Mouse (Mus musculus) WW6 (cell line): ENCODE results near the gene Osbpl3.

Experiments used
- DNase-seq: peaks from one replicate; pipeline ENCODE4 v3.0.0-alpha.2; 2013; ENCODE audit warnings: low read depth, low spot score

Gene Osbpl3

DNA sequence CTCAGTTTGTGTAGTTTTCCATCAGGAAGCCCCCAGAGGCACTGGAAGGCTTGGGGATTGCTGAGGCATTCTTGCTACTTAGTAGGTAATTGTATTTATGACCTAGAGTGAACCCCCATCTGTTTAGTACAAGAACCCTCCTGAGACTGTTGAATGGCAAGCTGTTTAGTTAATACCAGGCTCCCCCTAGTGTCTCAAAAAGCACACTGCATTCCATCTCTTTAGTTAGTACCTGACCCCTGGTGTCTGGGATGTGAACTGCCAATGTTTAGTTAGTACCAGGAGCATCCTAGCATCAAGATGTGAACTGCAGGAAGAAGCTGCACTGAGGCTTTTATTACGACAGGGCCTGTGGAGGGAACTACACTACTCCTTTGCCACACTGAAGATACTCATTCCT, 161.9 kb downstream of the Osbpl3 start:
- peak; percentile 70 for DNase-seq

DNA sequence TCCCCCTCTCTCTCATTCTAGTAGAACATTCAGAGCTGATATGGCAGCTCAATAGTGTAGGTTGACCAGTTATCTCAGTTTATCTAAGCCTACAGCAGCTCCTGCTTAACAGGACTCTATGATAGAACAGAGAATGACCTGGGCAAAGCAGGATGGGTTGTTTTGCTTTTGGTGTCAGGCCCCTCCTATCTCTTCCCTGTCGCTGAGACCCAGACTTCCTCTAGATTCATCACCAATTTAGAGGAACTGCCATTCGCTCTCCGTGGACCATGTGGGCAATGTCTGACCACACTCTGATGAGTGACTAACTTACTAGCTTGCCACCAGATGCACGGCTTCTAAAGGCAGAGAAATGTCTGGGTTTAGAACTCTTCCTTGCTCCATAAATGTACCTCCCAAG, 164.4 kb downstream of the Osbpl3 start:
- no peak for DNase-seq

DNA sequence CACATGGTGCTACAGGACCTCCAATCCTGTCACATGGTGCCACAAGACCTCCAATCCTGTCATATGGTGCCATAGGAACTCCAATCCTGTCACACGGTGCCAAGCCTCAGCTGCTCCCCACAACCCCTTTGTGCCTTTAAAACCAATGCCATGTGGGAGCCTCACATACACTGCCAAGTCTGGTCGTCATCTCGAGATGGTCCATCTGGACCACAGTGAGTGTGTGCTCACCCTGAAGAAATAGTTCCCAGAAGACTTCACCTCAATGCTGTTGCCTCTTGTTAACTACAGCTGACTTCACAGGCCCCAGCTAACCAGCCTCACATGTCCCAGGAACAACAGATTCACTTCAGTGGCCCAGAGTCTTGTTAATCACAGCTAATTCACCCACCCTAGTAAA, 169.1 kb downstream of the Osbpl3 start:
- DNase-seq, result no peak

DNA sequence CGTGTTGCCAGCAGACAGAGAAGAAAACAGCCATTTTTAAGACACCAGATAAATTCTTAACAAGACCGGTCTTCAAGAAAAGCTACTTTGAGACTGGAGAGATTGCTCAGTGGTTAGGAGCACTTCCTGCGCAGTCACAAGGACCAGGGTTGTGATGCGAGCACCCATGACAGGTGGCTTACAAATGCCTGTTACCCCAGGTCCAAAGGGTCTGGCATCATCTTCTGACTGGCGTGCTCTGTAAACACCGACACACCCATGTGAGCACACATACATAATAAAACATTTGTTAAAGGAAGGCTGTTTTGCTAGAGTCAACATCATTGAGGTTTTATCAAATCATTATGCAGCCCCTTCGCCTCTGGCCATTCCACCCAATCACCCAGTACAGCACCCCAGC, 176.4 kb downstream of the Osbpl3 start:
- DNase-seq, result no peak

GRCm38 (mm10) chr6:50273947-50274346, 182.1 kb downstream of the Osbpl3 start:
- DNase-seq, result no peak

DNA sequence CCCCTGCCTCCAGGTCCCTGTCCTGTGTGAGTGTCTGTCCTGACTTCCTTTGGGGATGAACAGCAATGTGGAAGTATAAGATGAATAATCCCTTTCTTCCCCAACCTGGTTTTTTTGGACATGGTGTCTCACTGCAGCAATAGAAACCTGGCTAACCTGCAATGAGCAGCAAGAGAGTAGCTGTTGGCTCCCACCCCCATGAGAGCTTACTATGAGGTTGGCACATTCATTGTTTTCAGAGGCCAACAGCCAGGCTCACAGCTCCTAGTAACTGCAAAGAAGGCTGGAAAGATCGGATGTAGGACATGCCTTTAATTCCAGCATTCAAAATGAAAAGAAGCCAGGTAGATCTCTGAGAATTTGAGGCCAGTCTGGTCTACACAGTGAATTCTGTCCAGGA, 182.6 kb downstream of the Osbpl3 start:
- DNase-seq, result no peak

GRCm38 (mm10) chr6:50263670-50264069, 192.3 kb downstream of the Osbpl3 start, which contains the start of gene Gsdme:
TSS of gene Gsdme (minus strand) at chr6:50263862.
- no peak for DNase-seq

- DNase-seq, result no peak
These were observed 193.7 kb downstream of the Osbpl3 start for GRCm38 (mm10) chr6:50262310-50262709.

- no peak for DNase-seq
These were observed 194.1 kb downstream of the Osbpl3 start for GRCm38 (mm10) chr6:50261922-50262261.

DNA sequence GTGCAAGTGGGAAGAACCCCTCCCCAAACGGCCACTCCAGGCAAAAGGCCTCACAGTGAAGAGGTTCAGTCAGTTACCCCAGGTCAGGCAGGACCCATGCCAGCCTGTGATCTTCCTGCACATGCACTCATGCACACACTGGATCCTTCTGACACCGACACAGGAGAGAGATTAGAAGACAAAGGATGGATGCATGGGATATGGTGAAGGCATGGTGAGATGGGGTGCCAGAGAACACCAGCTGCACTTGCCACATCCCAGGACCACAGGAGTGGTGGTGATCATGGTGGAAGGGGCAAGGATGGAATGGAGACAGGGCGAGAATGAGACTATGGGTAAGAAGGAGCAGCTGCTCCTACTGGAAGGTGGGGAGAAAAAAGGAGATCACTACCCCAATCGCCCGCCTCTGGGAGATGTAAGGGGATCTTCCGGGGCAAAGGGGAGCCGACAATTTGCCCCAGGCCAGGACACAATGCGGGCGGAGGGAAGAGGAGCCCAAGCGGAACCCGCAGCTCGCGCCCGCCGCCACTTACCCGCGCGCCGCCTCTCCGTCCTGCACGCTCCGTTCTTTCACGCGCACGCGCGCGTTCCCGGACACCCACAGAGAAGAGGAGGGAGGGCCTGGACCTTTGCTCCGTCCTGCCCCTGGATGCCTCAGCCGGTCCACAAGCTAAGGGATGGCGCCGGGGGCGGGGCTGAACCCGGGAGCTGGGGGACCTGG, 194.6 kb downstream of the Osbpl3 start:
- peak; percentile 39 for DNase-seq

- DNase-seq, result no peak
These were observed 200.6 kb downstream of the Osbpl3 start for GRCm38 (mm10) chr6:50255356-50255755.

- DNase-seq, result no peak
These were observed 201.2 kb downstream of the Osbpl3 start for GRCm38 (mm10) chr6:50254723-50255184.

GRCm38 (mm10) chr6:50252690-50253089, 203.3 kb downstream of the Osbpl3 start:
- no peak for DNase-seq

GRCm38 (mm10) chr6:50247791-50248190, 208.2 kb downstream of the Osbpl3 start:
- DNase-seq, result no peak

- DNase-seq, result no peak
These were observed 208.6 kb downstream of the Osbpl3 start for GRCm38 (mm10) chr6:50247356-50247755.

DNA sequence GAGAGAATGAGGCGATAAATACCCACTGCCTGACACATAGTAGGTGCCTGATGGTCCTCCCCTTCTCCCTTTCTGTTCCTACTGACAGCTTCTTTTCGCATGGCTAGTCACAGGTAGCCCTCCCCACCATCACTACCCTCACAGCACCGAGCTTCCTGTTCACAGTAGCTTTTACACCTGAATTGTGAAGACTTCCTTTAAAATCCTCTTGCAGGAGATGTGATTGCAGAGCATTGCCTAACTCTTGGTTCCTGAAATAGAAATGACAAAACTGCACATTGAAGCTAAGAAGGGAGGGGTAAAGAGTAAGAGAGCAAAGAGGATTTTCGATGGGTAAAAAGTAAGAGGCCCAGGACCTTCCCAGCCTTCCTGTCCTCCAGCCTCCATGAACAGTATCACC, 211.0 kb downstream of the Osbpl3 start:
- no peak for DNase-seq

DNA sequence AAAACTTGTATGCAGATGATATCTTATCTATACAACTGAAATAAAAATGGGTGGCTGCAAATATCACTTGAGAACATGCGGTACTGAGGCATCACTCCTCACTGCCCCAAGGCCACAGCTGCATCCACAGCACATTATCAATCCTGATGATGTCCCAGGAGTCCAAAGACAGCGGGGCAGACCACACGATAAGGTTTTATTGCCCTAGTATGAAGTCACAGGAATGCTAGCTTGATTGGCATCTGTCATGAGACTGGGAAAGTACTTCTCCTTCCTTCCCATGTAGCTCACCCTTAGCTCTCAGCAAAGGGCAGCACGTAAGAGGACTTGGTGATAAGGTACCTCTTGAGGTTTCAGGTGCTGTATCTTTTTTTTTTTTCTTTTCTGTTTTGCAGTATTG, 211.9 kb downstream of the Osbpl3 start:
- no peak for DNase-seq
